Mouse (Mus musculus) olfactory bulb, adult 2 months (tissue): ENCODE data around the gene Klk1. TPM values are rescaled to one million over a fixed set of nuclear protein-coding genes. Genes with fewer than 3 reads are reported as not detected.

ENCODE experiments used
- H3K27ac ChIP-seq: fragments of 200-500 bp; 2 replicates; pipeline ENCODE4 v1.5.1; 2012; ENCODE audit warnings: low read depth, low read length; ENCODE audit not compliant: insufficient read depth
- H3K4me1 ChIP-seq: fragments of 200-500 bp; 2 replicates; pipeline ENCODE4 v1.6.1; 2012; ENCODE audit warnings: low read length; ENCODE audit not compliant: control insufficient read depth, insufficient read depth
- H3K4me3 ChIP-seq: fragments of 200-500 bp; 2 replicates; pipeline ENCODE4 v1.5.1; 2012; ENCODE audit warnings: mild to moderate bottlenecking, low read depth, low read length, moderate library complexity; ENCODE audit not compliant: insufficient read depth
- CTCF ChIP-seq: fragments of 200-500 bp; IDR thresholded peaks from 2 replicates; pipeline ENCODE4 v1.5.1; 2012; ENCODE audit warnings: low read depth, mild to moderate bottlenecking, low read length, moderate library complexity; ENCODE audit not compliant: insufficient read depth
- POLR2A ChIP-seq: fragments of 200-500 bp; IDR thresholded peaks from 2 replicates; pipeline ENCODE4 v1.6.1; 2012; ENCODE audit warnings: mild to moderate bottlenecking, low read depth, low read length, moderate library complexity; ENCODE audit not compliant: insufficient read depth
- WGBS: fragments of 180-500 bp; shearing (Covaris S2); methylation state at CpG from one replicate; pipeline ENCODE4 v1.1.7; 2018; 5-methylcytosine and 5-hydroxymethylcytosine counted together
- polyA plus RNA-seq: library from polyadenylated mRNA; stranded (reverse); fragments of >200 nt; gene quantifications from 2 replicates; pipeline ENCODE4 v1.2.4, GENCODE M21; 2012; ENCODE audit warnings: low replicate concordance; ENCODE audit not compliant: missing spikeins, insufficient read depth, insufficient read length

Gene Klk1
- polyA plus RNA-seq, 1 experiment, result not detected

DNA sequence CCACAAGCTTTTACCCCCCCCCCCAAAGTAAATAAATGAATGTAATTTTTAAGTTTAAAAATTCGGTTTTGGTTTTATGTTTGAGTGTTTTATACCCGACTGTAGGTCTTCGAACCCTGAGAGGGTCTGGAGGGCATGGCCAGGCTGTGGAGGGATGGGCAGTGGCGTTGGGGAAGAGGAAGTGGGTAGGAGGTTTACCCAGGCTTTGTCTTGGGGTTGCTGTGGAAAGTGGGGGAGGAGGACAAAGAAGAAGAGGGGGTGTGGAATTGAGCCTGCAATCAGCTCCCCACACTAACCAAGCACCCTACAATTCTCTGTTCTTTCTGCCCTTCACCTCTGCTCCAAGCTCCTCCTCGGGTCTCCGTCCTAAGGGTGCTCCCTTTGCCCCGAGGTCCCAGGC is 47.4 kb downstream of the Klk1 start:
- Histone ChIP-seq H3K27ac (no peak overlapping the region), H3K4me1 (no peaks in the 10 kb centered on the region), H3K4me3 (no peak overlapping the region)
- TF ChIP-seq CTCF, result no peak
- no peak for TF ChIP-seq POLR2A
- WGBS, result 87% methylated on average over 7 of the region's 7 CpGs

DNA sequence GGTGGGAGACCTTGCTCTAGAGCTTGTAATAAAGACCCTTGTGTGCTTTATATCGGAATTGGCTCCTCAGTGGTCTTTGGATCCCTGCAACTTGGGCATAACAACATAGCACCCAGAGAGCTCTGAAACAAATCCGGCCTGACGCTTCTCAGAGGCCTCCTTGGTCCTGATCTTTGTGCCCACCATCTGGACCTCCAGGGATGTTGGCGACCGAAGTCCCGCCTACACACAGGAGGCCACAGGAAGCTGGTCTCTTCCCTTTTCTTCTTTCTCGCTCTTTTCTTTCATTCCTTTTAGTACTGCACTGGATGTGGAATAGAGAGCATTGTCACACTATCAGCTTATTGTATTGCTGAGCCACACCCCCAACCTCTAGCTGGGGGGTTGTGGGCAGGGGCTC is 48.3 kb downstream of the Klk1 start:
- H3K27ac ChIP-seq, result no peak overlapping the region
- TF ChIP-seq POLR2A (no peak), CTCF (no peak)
- H3K4me3 ChIP-seq, result no peak overlapping the region
- H3K4me1 ChIP-seq, result no peaks in the 10 kb centered on the region
- WGBS, result 66% methylated on average over 7 of the region's 7 CpGs

DNA sequence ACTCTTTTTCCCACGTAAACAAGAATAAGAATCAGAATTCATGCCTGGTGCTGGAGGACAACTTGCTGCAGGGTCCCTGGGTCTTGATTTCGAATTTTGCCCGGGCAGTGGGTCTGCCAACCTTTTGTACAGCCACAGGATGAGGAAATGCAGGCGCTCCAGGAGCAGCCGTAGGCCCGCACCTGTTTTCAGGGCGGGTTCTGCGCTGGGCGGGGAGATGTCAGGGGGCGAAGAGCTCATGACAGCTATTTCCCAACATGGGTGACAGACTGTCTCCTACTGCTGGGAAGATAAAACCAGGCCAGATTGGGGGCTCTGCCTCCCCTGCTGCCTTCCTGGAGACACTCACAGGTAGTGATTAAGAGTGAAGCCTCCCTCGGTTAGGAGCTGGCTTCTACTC is 48.9 kb downstream of the Klk1 start:
- 60% methylated on average over 11 of the region's 11 CpGs for WGBS

DNA sequence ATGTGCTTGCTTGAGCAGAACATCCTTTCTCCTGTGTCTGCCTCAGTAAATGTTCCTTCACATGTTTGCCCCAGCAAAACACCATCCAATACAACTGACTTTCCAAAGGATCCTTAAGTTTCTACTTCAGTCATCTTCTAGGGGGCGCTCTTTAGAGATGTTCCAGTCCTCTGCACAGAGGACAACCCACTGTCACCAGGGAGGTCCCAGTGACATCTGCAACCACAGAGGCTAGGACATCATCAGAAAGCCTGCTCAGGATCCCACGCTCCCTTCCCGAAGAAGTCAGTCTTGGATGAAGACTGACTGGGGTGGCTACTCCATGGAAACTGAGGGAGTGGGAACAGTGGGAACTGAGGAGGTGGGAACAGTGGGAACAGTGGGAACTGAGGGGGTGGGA is 50.4 kb downstream of the Klk1 start:
- no peak overlapping the region for H3K27ac ChIP-seq
- no peak for TF ChIP-seq POLR2A
- TF ChIP-seq CTCF, result no peak
- WGBS, result 76% methylated on average over 3 of the region's 3 CpGs

More for the DNA sequence above, 48.9 kb downstream of the Klk1 start:
- TF ChIP-seq CTCF (no peak), POLR2A (no peak)
- H3K4me1 ChIP-seq, result no peaks in the 10 kb centered on the region
- H3K27ac ChIP-seq, result no peak overlapping the region
- H3K4me3 ChIP-seq, result no peak overlapping the region

DNA sequence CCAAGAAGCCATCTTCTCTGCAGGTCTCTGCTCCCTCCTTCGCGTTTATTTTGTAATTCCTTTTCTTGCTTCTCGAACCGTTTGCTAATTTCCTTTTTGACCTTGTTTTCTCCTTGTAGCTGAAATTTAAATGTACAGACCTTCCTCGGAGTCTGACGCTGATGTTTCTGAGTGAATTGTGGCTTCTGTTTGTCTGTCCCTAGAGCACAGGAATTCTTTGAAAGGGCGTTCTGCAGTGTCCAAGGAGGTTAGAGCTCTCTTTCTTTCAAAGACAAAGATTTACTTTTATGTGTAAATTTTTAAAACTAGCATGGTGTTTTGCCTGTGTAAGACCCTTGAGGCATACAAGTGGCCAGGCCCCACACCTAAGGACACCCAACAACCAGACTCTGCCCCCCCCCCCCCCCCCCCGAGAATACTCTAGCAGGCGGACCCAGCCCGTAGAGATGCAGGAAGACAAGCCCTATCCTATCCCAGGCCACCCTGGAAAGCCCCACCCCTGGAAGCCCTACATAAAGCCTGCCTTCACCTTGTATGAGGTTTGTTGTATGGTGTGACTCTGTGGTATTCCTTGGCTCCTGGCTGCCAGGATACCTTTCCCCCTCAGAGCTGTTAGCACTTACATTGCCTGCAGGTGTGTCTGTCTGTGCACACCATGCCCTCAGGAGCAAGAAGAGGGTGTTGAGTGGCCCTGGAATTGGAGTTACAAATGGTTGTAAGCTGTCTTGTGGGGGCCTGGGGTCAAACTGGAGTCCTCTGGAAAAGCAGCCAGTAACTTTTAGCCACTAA is 51.5 kb downstream of the Klk1 start:
- H3K4me1 ChIP-seq, result peaks cover 4% of the 10 kb centered on the region
- no peak overlapping the region for H3K4me3 ChIP-seq
- no peak overlapping the region for H3K27ac ChIP-seq
- TF ChIP-seq POLR2A, result no peak
- no peak for TF ChIP-seq CTCF
- 63% methylated on average over 10 of the region's 10 CpGs for WGBS

More for the DNA sequence above, 50.4 kb downstream of the Klk1 start:
- H3K4me3 ChIP-seq, result no peak overlapping the region
- H3K4me1 ChIP-seq, result no peaks in the 10 kb centered on the region

DNA sequence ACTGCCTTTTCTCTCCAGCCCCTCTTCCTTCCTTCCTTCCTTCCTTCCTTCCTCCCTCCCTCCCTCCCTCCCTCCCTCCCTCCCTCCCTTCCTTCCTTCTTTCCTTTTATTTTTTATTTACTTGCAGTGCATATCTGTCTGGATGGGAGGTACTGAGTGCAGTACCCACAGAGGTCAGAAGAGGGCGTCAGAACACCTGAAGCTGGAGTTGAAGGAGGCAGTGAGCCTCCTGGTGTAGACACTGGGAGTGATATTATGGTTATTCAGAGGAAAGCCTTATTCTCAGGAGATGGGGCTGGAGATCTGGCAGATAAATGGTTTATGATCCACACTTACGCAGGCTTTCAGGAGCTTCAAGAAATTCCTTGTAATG is 52.1 kb downstream of the Klk1 start:
- 47% methylated on average over 2 of the region's 2 CpGs for WGBS
- TF ChIP-seq POLR2A (no peak), CTCF (no peak)
- no peak overlapping the region for H3K27ac ChIP-seq
- H3K4me3 ChIP-seq, result no peak overlapping the region
- H3K4me1 ChIP-seq, result peaks cover 9% of the 10 kb centered on the region

Other genes with a start within 250 kb of the Klk1 start
- gene Klk1b9, start 249.3 kb upstream of the Klk1 start, polyA plus RNA-seq, result not detected in 2 replicates
- gene Klk1b11, start 229.5 kb upstream of the Klk1 start, polyA plus RNA-seq, result not detected in 2 replicates
- gene Klk1b26, start 213.2 kb upstream of the Klk1 start, polyA plus RNA-seq, result not detected in 2 replicates
- gene Klk1b27, start 173.1 kb upstream of the Klk1 start, polyA plus RNA-seq, result not detected in 2 replicates
- gene Klk1b21, start 123.0 kb upstream of the Klk1 start, polyA plus RNA-seq, result not detected in 2 replicates
- not detected in 2 replicates for gene Klk1b22, start 112.7 kb upstream of the Klk1 start, polyA plus RNA-seq
- not detected in 2 replicates for gene Klk1b16, start 88.6 kb upstream of the Klk1 start, polyA plus RNA-seq
- gene Klk1b24, start 37.1 kb upstream of the Klk1 start, polyA plus RNA-seq, result not detected in 2 replicates
- gene Klk1b3, start 27.2 kb upstream of the Klk1 start, polyA plus RNA-seq, result not detected in 2 replicates
- not detected in 2 replicates for gene Klk1b4, start 17.9 kb upstream of the Klk1 start, polyA plus RNA-seq
- not detected in 2 replicates for gene Klk1b5, start 9.4 kb upstream of the Klk1 start, polyA plus RNA-seq
- not detected in 2 replicates for gene Gm36864, start 10.8 kb downstream of the Klk1 start, polyA plus RNA-seq
- gene 1700028J19Rik, start 21.3 kb downstream of the Klk1 start, polyA plus RNA-seq, result not detected in 2 replicates
- not detected in 2 replicates for gene 2410002F23Rik, start 21.4 kb downstream of the Klk1 start, polyA plus RNA-seq
- gene Acp4, start 32.0 kb downstream of the Klk1 start, polyA plus RNA-seq, result not detected in 2 replicates
- not detected in 2 replicates for gene Gm15517, start 36.1 kb downstream of the Klk1 start, polyA plus RNA-seq
- not detected in 2 replicates for gene Clec11a, start 81.5 kb downstream of the Klk1 start, polyA plus RNA-seq
- gene Shank1, start 84.9 kb downstream of the Klk1 start, polyA plus RNA-seq, result 51.0 and 92.9 TPM in 2 replicates
- gene Syt3, start 158.7 kb downstream of the Klk1 start, polyA plus RNA-seq, result not detected in 2 replicates
- gene 1700008O03Rik, start 160.5 kb downstream of the Klk1 start, polyA plus RNA-seq, result not detected in 2 replicates
- gene Lrrc4b, start 203.7 kb downstream of the Klk1 start, polyA plus RNA-seq, result not detected in 2 replicates
- gene Aspdh, start 240.0 kb downstream of the Klk1 start, polyA plus RNA-seq, result not detected in 2 replicates
- gene Josd2, start 242.6 kb downstream of the Klk1 start, polyA plus RNA-seq, result not detected in 2 replicates